Mouse (Mus musculus): Measurements from ENCODE around the gene Mrpl51. TPM values are rescaled to one million over a fixed set of nuclear protein-coding genes. Genes with fewer than 3 reads are reported as not detected.

Gene Mrpl51
- 246 and 251 TPM in 2 replicates for polyA plus RNA-seq (2016; fragmentation: Nextera tagmentation; extraction: Ambion mirVana)

- peak within 1 kb of the TSS; percentile 98 for H3K27ac ChIP-seq
- peaks cover 56% of the 10 kb centered on the region for H3K36me3 ChIP-seq
- H3K4me1 ChIP-seq: peaks cover 18% of the 10 kb centered on the region; the same call in 1 of the 2 replicates
- H3K4me3 ChIP-seq: peak within 1 kb of the TSS; percentile 82
- under 1% methylated on average over 54 of the region's 54 CpGs for WGBS
- no peaks in the 10 kb centered on the region for H3K9me3 ChIP-seq
- peak; percentile 99 for DNase-seq (ENCODE audit: low spot score)
- H3K27me3 ChIP-seq (ENCODE audit: insufficient read depth, poor library complexity, severe bottlenecking): no peaks in the 10 kb centered on the region
These were observed at the start of gene Mrpl51, which contains the start of gene Ncapd2 for GRCm38 (mm10) chr6:125191332-125192015. Mrpl51 (plus strand) TSS chr6:125191801. Ncapd2 (minus strand) TSS chr6:125191701.

DNA sequence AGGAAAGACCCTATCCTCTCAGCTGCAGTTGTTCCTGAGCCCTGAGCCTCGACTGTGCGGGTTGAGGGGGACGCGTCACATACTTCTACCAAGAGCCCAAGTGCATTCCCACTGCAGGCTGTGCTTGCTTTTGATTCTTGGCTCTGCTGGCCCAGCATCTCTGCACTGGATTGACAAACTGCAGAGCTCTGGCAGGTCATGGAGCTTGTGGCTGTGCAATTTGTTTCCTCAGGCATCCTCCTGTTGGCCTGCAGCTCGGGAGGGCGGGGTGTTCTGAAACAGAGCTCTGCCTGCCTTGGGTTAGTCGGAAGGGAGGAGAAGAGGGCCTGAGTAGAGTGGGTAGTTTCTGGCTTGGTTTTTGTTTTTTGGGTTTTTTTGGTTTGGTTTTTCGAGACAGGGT is 49.2 kb upstream of the Mrpl51 start:
- 93% methylated on average over 8 of the region's 8 CpGs for WGBS
- Histone ChIP-seq H3K27ac (no peak overlapping the region), H3K36me3 (peaks cover 65% of the 10 kb centered on the region), H3K4me1 (peaks cover 34% of the 10 kb centered on the region), H3K9me3 (no peaks in the 10 kb centered on the region), H3K27me3 (ENCODE audit: insufficient read depth, poor library complexity, severe bottlenecking) (no peaks in the 10 kb centered on the region), H3K4me3 (no peak overlapping the region)
- no peak for DNase-seq (ENCODE audit: low spot score)

DNA sequence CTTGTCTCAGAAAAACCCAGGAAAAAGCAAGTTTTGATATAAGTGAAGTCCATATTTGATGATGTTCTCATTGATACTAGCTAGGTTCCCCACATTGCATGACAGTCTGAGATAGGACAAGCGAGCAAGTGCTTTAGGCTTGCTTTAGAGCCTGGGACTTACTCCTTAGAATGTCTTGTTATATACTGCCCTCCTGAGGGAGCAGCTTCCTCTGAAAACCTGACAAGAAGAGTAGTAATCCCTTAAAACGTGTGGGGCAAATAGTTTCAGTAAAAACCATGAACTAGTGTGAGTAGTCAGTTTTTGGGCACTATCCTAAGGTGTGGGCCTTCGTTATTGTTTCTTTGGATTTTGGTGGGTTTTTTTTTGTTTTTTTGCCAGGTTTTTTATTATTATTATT is 48.5 kb upstream of the Mrpl51 start:
- peaks cover 58% of the 10 kb centered on the region for H3K36me3 ChIP-seq
- no peaks in the 10 kb centered on the region for H3K27me3 ChIP-seq (ENCODE audit: insufficient read depth, poor library complexity, severe bottlenecking)
- H3K4me1 ChIP-seq: peaks cover 41% of the 10 kb centered on the region
- H3K4me3 ChIP-seq: no peak overlapping the region
- H3K27ac ChIP-seq: no peak overlapping the region
- DNase-seq (ENCODE audit: low spot score): no peak
- 78% methylated on average over 3 of the region's 3 CpGs for WGBS
- no peaks in the 10 kb centered on the region for H3K9me3 ChIP-seq

- Histone ChIP-seq H3K36me3 (peaks cover 54% of the 10 kb centered on the region), H3K27ac (no peak overlapping the region), H3K4me3 (no peak overlapping the region)
These were observed 47.7 kb upstream of the Mrpl51 start for GRCm38 (mm10) chr6:125143904-125144303.

DNA sequence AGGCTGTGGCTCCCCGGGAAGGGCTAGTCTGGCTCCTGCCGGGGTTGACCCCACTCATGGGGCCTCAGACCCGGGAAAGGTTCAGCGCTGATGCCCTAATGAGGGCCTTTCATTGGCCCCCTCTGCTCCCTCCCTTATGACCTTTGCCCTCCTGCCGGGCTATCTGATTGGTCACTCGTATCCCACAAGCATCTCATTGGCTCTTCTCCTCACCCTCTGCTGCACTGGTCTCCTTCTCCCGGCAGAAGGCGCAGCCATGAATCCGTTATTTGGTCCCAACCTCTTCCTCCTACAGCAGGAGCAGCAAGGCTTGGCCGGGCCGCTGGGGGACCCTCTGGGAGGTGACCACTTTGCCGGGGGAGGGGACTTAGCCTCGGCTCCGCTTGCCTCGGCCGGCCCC is 46.6 kb upstream of the Mrpl51 start, which contains the start of gene Iffo1:
Gene Iffo1 (plus strand): TSS at position 241 of the 400 bp plus-strand sequence.
- H3K36me3 ChIP-seq: peaks cover 46% of the 10 kb centered on the region

More at GRCm38 (mm10) chr6:125143904-125144303, 47.7 kb upstream of the Mrpl51 start:
- Histone ChIP-seq H3K27me3 (ENCODE audit: insufficient read depth, poor library complexity, severe bottlenecking) (no peaks in the 10 kb centered on the region), H3K4me1 (peaks cover 48% of the 10 kb centered on the region), H3K9me3 (no peaks in the 10 kb centered on the region)
- DNase-seq (ENCODE audit: low spot score): no peak
- WGBS: 88% methylated on average over 9 of the region's 9 CpGs

DNA sequence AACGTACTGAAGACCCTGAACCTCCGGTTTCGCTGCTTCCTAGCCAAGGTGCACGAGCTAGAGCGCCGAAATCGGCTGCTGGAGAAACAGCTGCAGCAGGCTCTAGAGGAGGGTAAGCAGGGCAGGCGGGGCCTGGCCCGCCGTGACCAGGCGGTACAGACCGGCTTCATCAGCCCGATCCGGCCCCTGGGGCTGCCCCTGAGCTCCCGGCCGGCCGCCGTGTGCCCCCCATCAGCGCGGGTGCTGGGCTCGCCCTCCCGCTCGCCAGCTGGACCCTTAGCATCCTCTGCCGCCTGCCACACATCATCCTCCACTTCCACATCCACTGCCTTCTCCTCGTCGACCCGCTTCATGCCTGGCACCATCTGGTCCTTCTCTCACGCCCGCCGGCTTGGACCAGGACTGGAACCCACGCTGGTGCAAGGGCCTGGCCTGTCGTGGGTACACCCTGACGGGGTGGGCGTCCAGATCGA is 46.1 kb upstream of the Mrpl51 start:
- WGBS: 2% methylated on average over 34 of the region's 35 CpGs
- H3K36me3 ChIP-seq: peaks cover 41% of the 10 kb centered on the region
- H3K27ac ChIP-seq: peak overlapping the region; percentile 92
- DNase-seq (ENCODE audit: low spot score): no peak
- no peaks in the 10 kb centered on the region for H3K9me3 ChIP-seq
- H3K4me1 ChIP-seq: peaks cover 58% of the 10 kb centered on the region
- no peaks in the 10 kb centered on the region for H3K27me3 ChIP-seq (ENCODE audit: insufficient read depth, poor library complexity, severe bottlenecking)
- H3K4me3 ChIP-seq: peak overlapping the region; percentile 86

More for the DNA sequence above, 46.6 kb upstream of the Mrpl51 start, which contains the start of gene Iffo1:
- peak; percentile 97 for DNase-seq (ENCODE audit: low spot score)
- Histone ChIP-seq H3K4me1 (peaks cover 58% of the 10 kb centered on the region), H3K4me3 (peak within 1 kb of the TSS; percentile 86), H3K27me3 (ENCODE audit: insufficient read depth, poor library complexity, severe bottlenecking) (no peaks in the 10 kb centered on the region), H3K27ac (peak within 1 kb of the TSS; percentile 92), H3K9me3 (no peaks in the 10 kb centered on the region)
- under 1% methylated on average over 16 of the region's 16 CpGs for WGBS

DNA sequence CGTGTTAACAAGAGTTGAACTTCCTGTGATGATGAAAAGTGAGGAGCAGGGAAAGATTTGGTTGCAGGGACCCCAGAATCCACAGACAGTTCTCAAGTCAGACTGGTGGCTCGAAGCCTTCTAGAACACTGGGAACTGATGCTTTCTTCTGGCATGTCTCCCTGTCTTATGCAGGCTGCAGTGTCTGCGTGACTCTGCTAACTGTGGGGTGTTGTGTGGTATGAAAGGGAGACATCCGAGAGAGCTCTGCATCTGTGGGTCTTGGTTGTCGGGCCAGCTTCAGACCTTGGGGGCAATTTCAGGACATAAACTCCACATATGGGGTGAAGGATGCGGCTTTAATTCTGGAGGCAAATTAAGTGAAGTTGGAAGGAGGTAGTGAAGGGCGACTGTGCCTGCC is 45.5 kb upstream of the Mrpl51 start:
- Histone ChIP-seq H3K27me3 (ENCODE audit: insufficient read depth, poor library complexity, severe bottlenecking) (no peaks in the 10 kb centered on the region), H3K9me3 (no peaks in the 10 kb centered on the region), H3K4me3 (peak overlapping the region; percentile 86), H3K4me1 (peaks cover 58% of the 10 kb centered on the region), H3K36me3 (peaks cover 39% of the 10 kb centered on the region), H3K27ac (peak overlapping the region; percentile 92)
- 59% methylated on average over 7 of the region's 7 CpGs for WGBS
- peak; percentile 74 for DNase-seq (ENCODE audit: low spot score)

DNA sequence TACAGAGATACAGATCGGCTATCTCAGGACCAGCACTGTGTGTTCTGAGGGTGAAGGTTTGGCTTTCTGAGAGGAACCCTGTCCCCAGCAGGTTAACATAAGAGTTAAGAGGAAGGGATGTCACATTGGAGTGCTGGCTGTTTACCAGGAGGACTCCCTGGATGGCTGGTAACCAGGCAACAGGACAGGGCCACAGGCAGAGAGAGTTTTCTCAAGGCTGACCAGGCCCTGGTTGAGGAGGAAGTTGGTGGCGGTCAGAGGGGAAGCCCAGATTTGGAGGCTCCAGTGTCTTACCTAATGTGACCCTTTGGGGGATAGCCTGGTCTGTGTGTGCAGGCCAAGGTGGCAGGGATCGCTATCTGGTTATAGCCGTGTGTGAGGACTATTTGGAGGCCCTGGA is 44.8 kb upstream of the Mrpl51 start:
- H3K27me3 ChIP-seq (ENCODE audit: insufficient read depth, poor library complexity, severe bottlenecking): no peaks in the 10 kb centered on the region
- peak overlapping the region; percentile 92 for H3K27ac ChIP-seq
- H3K36me3 ChIP-seq: peaks cover 39% of the 10 kb centered on the region
- H3K9me3 ChIP-seq: no peaks in the 10 kb centered on the region
- 64% methylated on average over 4 of the region's 4 CpGs for WGBS
- H3K4me1 ChIP-seq: peaks cover 63% of the 10 kb centered on the region
- DNase-seq (ENCODE audit: low spot score): no peak
- peak overlapping the region; percentile 86 for H3K4me3 ChIP-seq

- no peaks in the 10 kb centered on the region for H3K9me3 ChIP-seq
- peak overlapping the region; percentile 92 for H3K27ac ChIP-seq
- no peaks in the 10 kb centered on the region for H3K27me3 ChIP-seq (ENCODE audit: insufficient read depth, poor library complexity, severe bottlenecking)
- H3K4me1 ChIP-seq: peaks cover 64% of the 10 kb centered on the region
- DNase-seq (ENCODE audit: low spot score): no peak
- peak overlapping the region; percentile 86 for H3K4me3 ChIP-seq
- WGBS: 66% methylated on average over 10 of the region's 10 CpGs
- peaks cover 39% of the 10 kb centered on the region for H3K36me3 ChIP-seq
These were observed 44.3 kb upstream of the Mrpl51 start for GRCm38 (mm10) chr6:125147329-125147728.

GRCm38 (mm10) chr6:125148251-125148925 is 43.2 kb upstream of the Mrpl51 start:
- Histone ChIP-seq H3K36me3 (peaks cover 41% of the 10 kb centered on the region), H3K4me1 (peaks cover 69% of the 10 kb centered on the region), H3K27me3 (ENCODE audit: insufficient read depth, poor library complexity, severe bottlenecking) (no peaks in the 10 kb centered on the region), H3K27ac (peak overlapping the region; percentile 92), H3K4me3 (peak overlapping the region; percentile 86), H3K9me3 (no peaks in the 10 kb centered on the region)
- peak; percentile 92 for DNase-seq (ENCODE audit: low spot score)
- WGBS: 35% methylated on average over 18 of the region's 18 CpGs

DNA sequence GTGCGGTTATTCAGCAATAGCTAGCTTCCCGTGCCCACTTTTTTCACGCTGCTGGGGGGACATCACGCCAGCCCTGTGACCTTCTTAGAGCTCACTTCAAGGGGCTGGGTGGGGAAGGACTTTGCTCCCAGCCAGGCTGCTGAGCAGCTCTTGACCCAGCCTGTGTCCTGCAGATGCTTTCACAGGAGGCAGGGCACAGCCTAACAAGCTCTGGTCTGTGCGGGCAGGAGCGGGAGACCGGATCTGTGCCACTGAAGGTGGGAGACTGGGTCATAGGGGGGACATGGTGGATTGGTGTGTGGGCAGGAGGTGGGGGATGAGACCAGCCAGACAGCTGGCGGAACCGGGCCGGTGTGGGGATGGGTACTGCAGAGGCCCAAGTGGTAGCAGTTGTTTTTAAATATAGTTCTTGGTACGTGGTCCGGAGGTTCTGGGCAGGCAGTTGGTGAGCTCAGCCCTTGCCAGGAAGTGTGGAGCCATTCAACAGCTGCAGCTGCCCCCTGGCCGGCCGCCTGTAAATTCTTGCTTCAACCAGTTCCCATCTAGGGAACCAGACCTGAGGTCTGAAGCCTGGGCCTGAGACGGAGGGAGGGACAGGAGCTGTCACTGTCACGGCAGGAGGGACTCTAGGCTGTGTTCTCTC is 42.6 kb upstream of the Mrpl51 start:
- H3K9me3 ChIP-seq: no peaks in the 10 kb centered on the region
- peaks cover 44% of the 10 kb centered on the region for H3K36me3 ChIP-seq
- peak overlapping the region; percentile 86 for H3K4me3 ChIP-seq
- peaks cover 69% of the 10 kb centered on the region for H3K4me1 ChIP-seq
- 64% methylated on average over 16 of the region's 16 CpGs for WGBS
- H3K27me3 ChIP-seq (ENCODE audit: insufficient read depth, poor library complexity, severe bottlenecking): no peaks in the 10 kb centered on the region
- peak overlapping the region; percentile 92 for H3K27ac ChIP-seq
- DNase-seq (ENCODE audit: low spot score): no peak

DNA sequence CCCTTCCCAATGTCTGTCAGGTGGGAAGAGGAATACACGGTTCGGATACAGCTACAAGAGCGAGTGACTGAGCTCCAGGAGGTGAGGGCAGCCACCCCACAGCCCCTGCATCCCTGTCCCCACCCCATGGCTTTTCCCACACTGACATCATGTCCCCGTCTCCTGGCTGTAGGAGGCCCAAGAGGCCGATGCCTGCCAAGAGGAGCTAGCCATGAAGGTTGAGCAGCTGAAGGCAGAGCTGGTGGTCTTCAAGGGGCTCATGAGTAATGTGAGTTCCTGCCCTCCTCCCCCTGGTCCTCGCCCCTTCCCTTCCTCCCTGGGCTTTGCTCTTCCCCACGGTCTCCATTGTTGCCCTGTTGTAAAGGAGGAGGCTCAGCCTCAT is 42.0 kb upstream of the Mrpl51 start:
- WGBS: 67% methylated on average over 7 of the region's 7 CpGs
- peak overlapping the region; percentile 86; the same call in 1 of the 2 replicates for H3K4me3 ChIP-seq
- DNase-seq (ENCODE audit: low spot score): no peak
- H3K4me1 ChIP-seq: peaks cover 64% of the 10 kb centered on the region
- peaks cover 42% of the 10 kb centered on the region for H3K36me3 ChIP-seq
- no peaks in the 10 kb centered on the region for H3K9me3 ChIP-seq
- H3K27me3 ChIP-seq (ENCODE audit: insufficient read depth, poor library complexity, severe bottlenecking): no peaks in the 10 kb centered on the region
- peak overlapping the region; percentile 92 for H3K27ac ChIP-seq

Measured in heart, embryonic 10.5 days (tissue).